Mouse (Mus musculus): ENCODE data around the gene Akna.

Akna gene

GRCm38 (mm10) chr4:63403040-63403959 lies at the start of gene Akna:
Gene Akna (minus strand): TSS chr4:63403354.
- DNase-seq, result peak in 1 of 2 experiments; percentile 34

DNA sequence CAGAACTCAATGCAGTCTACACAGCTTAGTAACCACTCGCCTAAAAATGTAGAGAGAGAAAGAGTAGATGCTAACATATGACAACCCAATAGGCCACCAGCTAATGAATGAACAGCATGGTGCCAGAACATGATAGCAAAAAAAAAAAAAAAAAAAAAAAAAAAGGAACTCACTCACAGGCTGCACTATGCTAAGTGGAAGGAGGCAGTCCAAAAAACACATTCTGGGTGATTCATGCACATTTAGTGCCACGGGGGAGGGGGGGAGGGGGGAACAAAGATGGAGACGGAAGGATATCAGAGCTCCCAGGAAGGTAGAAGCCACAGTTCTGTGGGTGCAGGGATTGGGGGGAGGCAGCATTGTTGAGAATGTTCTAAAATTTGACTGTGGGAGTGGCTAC lies 49.4 kb upstream of the Akna start:
- no peak for DNase-seq

GRCm38 (mm10) chr4:63450551-63450950 lies 47.4 kb upstream of the Akna start:
- DNase-seq, result no peak

- no peak for DNase-seq
These were observed 41.4 kb upstream of the Akna start for GRCm38 (mm10) chr4:63444362-63445066.

DNA sequence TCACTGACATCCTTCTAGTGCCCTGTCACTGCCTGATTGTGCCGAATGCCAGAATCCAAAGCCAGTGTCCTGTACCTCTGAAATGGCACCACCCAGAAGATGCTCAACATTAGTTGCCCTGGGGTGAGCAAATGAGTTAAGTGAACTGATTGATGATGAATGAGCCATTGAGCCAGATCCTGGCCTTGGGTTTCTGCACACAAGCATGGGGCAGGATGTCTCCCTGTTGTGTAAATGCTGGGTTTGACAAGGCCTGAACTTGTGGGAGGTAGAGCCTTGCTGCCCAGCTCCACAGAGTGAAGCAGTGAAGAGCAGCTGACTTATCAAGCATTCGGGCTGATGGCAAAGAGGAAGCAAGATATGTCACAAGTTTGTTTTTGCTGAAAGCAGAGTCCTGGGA lies 39.9 kb upstream of the Akna start:
- no peak for DNase-seq

GRCm38 (mm10) chr4:63441616-63442015 lies 38.5 kb upstream of the Akna start:
- peak; percentile 55 to 64 for DNase-seq

DNA sequence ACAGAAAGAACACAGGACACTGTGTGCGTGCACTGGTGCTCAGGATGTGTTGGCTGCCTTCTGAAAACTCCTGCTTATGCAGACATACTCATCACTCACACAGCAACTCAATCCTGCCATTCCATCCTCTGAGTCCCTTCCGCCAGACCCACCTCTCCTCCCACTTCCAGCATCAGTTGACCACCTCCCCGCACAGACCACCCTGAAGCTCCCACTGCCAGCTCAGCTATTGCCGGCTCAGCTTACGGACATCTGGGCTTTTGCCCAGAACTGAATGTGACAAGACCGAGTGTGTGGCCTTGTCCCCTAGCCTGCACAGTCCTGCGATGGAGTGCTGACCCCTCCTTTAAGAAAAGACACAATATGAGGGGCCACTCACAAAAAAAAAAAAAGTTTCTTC lies 37.1 kb upstream of the Akna start:
- DNase-seq, result no peak

- no peak for DNase-seq
These were observed 34.8 kb upstream of the Akna start for GRCm38 (mm10) chr4:63437968-63438367.

- no peak for DNase-seq
These were observed 34.1 kb upstream of the Akna start for GRCm38 (mm10) chr4:63437119-63437815.

- DNase-seq, result no peak
These were observed 32.2 kb upstream of the Akna start for GRCm38 (mm10) chr4:63435402-63435801.

DNA sequence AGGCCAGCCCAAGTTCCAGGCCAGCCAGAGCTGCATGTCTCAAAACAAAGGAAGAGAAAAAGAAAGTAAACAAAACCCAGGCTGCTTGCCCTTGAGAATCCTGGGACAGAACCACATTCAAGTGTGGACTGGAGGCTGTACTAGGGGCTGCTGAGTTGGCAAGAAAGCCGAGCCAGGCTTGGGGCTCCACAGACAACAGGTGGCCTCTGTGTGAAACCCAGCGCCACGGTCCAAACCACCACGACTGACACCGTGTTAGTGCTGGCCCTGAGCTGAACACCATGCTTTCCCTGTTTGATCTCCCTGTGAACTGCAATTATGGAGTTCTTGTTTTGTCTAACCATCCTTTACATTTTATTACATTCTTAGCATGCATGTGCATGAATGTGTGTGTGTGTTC lies 27.9 kb upstream of the Akna start:
- no peak for DNase-seq

- DNase-seq, result no peak
These were observed 27.2 kb upstream of the Akna start for GRCm38 (mm10) chr4:63430357-63430756.

DNA sequence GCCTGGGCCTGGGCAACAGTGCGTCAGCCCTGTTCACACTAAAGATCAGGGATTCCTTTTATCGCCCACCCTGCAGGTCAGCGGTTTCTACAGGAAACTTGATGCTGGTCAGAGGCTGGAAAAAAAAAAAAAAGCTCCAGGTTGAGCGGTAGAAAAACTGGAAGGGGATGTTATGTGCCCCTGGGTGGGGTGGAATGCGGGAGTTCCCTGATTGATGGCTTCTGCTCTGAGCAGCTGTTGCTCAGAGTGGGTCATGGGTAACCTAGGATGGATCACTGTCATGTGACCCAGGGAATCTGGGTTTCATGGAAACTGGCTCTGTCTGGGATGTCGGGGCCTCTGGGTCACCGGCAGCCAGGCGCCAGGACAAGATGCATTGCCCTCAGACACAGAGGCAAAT lies 23.2 kb upstream of the Akna start:
- DNase-seq, result no peak

- DNase-seq, result no peak
These were observed 20.7 kb upstream of the Akna start for GRCm38 (mm10) chr4:63423811-63424210.

DNA sequence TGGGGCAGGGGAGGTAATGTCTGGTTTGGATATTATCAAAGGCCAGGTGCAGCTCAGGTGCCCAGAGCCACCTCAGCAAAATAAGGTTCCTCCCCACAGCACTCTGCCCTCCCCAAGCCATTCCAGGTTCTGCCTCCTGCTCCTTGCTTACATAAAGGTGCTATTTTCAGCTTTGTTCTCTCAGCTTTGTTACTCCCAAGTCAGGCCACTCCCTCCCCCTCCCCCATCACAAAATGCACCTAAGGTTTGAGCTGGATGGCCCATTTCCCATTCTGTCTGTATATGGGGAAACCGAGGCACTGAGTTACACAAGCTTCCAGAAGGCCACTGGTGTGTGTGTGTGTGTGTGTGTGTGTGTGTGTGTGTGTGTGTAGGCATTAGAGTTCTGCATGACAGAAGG lies 20.1 kb upstream of the Akna start:
- DNase-seq, result no peak

GRCm38 (mm10) chr4:63420143-63420920 lies 17.2 kb upstream of the Akna start:
- DNase-seq, result peak; percentile 27 to 29

- no peak for DNase-seq
These were observed 15.1 kb upstream of the Akna start for GRCm38 (mm10) chr4:63418270-63418669.

- peak; percentile 78 to 85 for DNase-seq
These were observed 14.3 kb upstream of the Akna start for GRCm38 (mm10) chr4:63417318-63417957.

GRCm38 (mm10) chr4:63414951-63415350 lies 11.8 kb upstream of the Akna start:
- no peak for DNase-seq

- no peak for DNase-seq
These were observed 8.1 kb upstream of the Akna start for GRCm38 (mm10) chr4:63411222-63411621.

- DNase-seq, result peak; percentile 65 to 71
These were observed 7.4 kb upstream of the Akna start for GRCm38 (mm10) chr4:63410583-63410934.

- DNase-seq, result peak; percentile 24
These were observed 6.9 kb upstream of the Akna start for GRCm38 (mm10) chr4:63409908-63410582.
